Mouse (Mus musculus): ENCODE results near the gene Rab22a. TPM values are rescaled to one million over a fixed set of nuclear protein-coding genes. Genes with fewer than 3 reads are reported as not detected.
"Not testable (repeated sequence)": the region's sequence is repeated elsewhere in the genome, so short reads cannot be mapped to it uniquely, and the experiment has no call there.

Gene Rab22a
- total RNA-seq, 2 experiments from 2014 or later, result 28.6 to 29.6 TPM

DNA sequence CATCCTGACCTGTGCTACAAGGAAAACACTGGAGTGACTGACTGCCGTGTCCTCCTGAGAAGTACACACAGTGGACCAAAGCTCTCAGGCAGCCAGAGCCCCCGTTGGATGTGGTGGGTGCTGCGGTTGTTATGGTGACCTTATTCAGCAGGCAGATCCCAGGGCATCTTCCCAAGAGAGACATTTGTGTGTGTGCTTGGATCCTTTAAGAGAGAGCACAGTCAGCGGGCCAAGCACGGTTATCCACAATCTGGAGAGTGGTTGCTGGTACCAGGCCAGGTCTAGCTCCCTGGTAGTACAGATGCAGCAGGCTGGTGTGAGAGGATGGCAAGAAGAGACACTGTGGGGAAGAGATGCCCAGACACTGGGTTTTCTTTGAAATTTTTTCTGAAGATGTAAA is 57.4 kb downstream of the Rab22a start:
- DNase-seq (ENCODE audit: low spot score in 2 of 2), result no peak

DNA sequence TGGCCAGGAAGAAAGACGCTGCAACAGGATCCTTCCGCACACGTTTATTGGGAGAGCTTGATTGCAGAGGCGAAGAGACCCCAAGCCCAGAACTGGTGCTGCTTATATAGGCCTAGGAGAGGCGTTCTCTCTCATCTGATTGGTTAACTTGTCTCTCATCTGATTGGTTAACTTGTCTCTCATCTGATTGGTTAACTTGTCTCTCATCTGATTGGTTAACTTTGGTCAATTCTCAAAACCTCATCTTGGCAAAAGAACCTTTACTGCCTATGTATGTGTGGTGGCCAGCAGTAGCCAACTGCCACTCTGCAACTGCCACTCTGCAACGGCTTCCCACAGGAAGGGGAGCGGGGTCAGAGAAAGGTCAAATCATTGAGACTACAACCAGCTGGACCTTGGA is 59.6 kb downstream of the Rab22a start, which contains the start of gene 1700010B08Rik:
Gene 1700010B08Rik (plus strand): TSS at position 301 of the 400 bp plus-strand sequence.
- DNase-seq (ENCODE audit: low spot score in 2 of 2), result not testable (repeated sequence)

DNA sequence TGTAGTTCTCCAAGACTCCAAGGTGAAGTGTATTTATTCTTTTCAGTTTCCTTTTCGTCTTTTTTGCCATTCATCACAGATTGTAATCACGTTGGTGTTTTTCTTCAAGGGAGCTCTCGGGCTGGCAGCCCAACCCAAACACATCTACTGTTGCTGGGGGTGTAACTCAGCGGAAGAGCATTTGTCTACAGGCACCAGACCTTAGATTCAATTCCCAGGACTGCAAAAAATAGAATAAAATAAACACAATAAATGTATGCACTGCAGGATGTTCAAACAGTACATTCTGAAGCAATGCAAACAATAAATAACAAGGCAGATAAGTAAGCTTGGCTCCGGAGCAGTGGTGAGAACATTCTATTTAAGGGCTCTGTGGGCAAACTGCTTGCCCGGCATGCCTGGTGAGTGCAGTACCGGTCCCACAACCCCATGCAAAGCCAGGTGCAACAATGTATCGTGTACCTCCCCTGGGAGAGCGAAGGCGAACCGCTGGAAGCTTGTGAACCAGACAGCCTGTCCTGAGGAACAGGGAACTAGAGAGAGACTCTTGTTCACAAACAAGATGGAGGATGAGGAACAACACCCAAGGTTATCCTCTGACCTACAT is 62.8 kb downstream of the Rab22a start:
- no peak for DNase-seq (ENCODE audit: low spot score in 2 of 2)

DNA sequence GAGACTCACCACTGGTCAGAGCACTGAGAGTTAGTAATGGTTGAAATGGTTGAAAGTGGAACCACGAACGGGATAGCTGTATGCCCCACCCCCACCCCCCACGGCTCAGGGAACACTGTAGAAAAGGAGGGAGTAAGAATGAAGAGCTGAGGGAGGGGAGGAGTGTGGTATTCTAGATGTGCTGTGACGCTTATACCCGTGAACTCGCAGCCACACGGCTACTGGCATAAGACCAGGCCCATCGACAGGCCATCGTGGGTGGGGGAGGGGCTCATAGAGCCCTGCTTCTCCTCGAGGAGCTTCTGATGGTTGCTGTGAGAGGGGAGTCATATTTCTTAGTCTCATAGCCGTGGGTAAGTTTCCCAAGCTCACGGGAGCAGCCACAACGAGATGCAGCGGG is 64.8 kb downstream of the Rab22a start:
- DNase-seq (ENCODE audit: low spot score in 2 of 2), result no peak

DNA sequence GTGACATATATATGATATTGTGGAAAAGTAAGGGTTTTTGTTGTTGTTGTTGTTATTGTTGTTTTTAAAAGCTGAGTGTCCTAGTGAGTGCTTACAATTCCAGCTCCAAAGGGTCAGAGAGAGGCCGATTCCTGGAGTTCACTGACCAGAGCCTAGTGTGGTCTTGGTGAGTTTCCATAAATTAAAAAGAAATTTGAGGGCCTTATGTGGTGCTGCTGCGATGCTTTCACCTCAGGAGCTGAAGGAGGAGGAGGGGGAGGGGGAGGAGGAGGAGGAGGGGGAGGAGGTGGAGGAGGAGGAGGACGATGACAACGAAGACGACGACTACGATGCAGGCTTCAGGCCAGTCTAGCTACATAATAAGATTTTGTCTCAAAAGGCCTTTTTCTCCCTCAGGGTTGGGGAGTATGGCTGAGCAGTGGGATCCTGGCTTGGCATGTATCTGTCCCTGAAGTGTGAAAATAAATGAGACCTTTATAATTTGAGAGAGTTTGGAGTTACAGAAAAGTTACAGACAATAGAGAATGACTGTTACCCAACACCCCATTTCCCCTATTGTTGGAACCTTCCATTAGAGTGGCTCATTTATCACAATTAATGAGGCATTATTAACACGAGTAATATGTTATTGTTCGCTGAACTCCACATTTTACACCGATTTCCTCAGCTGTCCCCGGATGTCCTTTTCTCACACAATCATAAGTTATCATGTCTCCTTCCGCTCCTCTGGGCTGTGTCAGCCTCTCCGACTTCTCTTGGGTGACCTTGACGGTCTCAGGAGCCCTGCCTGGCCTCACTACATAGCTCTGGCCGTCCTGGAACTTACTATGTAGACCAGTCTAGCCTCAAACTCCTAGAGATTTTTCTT is 65.6 kb downstream of the Rab22a start:
- DNase-seq (ENCODE audit: low spot score in 2 of 2), result no peak

DNA sequence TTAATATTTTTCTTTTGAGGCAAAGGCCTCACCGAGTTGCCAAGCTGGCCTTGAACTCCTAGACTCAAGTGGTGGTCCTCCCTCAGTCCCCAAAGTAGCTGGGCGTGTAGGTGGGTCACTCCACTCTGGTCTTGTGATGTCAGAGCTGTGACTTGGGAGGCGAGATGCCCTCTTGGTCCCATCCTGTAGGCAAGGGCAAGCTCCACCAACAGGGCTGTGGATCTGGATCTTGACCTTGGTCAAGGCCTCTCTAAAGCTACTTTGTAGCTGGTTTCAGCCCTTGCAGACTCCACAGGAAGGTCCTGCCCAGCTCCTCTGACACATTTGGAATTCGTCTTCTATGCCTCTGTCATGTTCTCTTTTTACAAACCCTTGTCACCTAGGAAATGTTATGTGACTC is 66.3 kb downstream of the Rab22a start:
- DNase-seq (ENCODE audit: low spot score in 2 of 2), result no peak

DNA sequence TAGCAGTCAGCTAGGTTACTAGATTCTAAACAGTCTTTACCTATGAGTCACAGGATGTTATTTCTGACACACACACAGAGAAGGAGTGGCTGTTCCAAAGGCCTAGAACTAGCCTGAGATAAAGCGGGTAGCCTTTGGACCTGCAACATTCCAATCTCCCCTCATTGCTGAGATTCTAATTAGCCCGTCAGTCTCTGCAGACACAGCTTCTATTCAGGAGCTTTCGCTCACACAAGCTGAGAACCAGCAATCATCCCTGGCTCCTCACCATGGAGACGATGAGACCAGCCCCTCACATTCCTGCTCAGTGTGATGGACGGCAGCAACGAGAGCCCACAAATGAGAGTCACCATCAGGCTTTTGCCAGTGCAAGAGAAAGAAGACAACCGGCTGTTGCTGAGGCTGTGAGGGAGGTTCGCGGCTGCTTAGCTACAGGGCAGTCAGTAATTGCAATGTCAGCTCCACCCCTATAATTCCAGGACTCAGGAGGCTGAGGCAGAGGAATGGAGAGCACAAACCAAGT is 70.9 kb downstream of the Rab22a start:
- no peak for DNase-seq (ENCODE audit: low spot score in 2 of 2)

DNA sequence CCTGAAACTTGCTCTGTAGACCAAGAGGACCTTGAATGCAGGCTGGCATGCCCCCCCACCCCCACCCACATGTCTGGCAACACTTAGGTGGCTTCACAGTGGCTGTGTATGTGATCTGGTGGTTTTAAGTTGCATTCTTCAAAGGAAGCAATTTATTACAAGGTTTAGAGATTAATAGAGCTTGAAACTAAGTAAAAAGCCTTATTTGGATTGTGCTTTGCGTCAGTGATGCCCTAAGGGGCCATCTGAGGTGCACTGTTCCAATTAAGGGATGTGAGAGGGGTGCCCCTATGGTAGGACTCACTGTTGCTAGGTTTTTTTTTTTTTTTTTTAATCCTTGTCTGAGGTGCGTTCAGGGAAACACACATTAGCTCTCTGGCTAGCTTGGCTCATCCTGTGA is 74.9 kb downstream of the Rab22a start:
- no peak for DNase-seq (ENCODE audit: low spot score in 2 of 2)

DNA sequence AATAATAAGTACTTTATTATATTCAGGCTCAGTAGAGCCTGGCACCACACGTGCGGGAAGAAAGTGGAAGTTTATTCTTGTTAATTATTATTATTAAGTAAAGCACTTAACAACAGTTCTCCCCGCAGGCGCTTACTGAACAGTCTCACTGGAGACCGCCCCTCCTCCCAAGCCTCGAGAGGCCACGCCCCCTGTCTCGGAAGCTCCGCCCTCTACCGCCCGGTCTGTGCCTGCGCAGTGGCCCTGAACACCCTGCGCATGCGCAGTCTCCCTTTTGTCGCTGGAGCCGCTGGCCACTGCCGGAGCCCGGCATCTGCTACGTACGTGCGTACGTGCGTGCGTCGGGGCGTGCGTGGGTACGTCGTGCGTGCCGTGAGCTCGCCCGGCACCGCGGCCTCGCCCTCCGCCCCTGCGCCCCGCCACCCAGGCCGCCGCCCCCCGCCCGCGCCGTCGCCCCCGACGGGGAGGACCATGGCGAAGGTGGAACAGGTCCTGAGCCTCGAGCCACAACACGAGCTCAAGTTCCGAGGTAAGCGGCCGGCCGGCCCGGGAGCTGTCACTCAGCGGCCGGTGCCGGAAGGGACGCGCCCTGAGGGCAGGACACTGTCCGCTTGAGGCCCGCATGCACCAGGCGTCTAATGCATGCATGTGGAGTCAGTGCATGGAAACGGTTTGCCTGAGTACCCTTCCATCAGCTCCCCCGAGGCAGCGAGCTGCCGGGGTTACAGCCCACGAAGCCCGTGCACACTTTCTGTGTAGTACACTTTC is 77.8 kb downstream of the Rab22a start, which contains the start of gene Vapb:
Gene Vapb (plus strand): TSS at position 290 of the 768 bp plus-strand sequence.
- DNase-seq (ENCODE audit: low spot score in 2 of 2), result peak; percentile 100

DNA sequence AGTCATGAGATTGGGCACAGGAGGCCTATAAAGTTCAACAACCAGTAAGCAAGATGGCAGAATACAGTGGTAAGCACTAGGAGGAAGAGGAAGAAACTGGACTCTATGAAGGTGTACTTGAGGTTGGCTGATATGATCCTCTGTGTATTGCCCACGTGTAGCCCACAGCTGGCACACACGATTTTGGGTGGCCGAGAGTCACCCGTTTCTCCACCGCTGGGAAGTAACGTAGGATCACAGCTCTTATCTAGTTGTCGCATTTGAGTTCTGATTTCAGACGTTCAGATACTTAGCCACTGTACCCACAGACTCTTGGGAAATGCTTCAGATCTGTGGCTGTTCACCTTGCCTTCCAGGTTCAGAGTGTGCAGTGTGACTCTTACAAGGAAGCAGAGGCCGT is 78.7 kb downstream of the Rab22a start:
- no peak for DNase-seq (ENCODE audit: low spot score in 2 of 2)

DNA sequence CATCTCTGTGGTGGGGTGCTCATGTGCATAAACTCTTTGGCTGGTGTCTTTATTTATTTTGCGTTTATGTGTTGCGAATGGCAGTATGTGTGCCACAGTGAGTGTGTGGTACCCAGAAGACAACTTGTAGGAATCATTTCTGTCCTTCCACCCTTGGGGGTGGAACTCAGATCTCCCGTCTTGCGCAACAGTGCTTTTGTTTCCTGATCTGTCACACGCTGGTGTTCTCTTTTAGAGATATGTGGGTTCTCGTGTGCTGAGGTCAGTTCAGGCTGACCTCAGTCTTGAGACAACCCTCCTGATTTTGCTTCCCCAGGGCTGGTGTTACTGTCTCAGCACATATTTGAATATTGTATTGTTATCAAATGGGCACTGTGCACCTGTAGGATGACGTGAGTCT is 79.5 kb downstream of the Rab22a start:
- no peak for DNase-seq (ENCODE audit: low spot score in 2 of 2)

DNA sequence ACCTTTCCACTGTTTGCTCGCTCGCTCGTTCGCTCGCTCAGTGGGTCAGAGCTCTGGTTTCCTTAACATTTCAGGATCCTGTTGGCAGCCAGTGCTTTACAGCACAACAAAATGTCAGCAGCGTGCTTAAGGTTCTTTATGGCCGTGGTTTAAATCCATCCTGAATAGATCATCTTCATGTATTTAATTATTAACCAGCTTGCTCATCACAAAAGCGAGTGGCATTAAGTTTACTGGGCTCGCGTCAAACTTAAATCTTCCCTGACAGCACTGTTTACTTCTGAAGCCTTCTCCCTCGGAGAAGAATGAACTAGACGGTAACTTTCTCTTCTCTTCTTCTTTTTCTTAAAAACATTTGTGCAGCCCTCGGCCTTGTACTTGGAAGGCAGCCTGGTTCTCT is 82.5 kb downstream of the Rab22a start:
- DNase-seq (ENCODE audit: low spot score in 2 of 2), result no peak

DNA sequence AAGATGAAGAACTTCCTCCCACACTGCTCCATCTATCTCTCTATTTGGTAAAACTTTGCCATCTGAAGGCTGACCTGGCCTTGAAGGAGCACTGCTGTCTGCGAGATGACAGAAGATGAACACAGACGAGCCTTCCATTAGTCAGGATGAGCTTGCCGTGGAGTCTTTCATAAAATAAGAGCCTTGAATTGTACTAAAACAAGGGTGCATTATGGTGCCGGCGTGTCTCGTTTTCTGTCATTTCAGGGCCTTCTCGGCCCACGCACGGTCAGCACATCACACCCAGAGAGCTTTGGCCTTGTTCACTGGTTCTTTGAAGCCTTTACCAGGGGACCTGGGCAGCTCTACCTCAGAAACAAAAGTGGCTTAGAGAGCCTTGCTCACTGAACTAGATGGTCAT is 83.2 kb downstream of the Rab22a start:
- DNase-seq (ENCODE audit: low spot score in 2 of 2), result no peak

DNA sequence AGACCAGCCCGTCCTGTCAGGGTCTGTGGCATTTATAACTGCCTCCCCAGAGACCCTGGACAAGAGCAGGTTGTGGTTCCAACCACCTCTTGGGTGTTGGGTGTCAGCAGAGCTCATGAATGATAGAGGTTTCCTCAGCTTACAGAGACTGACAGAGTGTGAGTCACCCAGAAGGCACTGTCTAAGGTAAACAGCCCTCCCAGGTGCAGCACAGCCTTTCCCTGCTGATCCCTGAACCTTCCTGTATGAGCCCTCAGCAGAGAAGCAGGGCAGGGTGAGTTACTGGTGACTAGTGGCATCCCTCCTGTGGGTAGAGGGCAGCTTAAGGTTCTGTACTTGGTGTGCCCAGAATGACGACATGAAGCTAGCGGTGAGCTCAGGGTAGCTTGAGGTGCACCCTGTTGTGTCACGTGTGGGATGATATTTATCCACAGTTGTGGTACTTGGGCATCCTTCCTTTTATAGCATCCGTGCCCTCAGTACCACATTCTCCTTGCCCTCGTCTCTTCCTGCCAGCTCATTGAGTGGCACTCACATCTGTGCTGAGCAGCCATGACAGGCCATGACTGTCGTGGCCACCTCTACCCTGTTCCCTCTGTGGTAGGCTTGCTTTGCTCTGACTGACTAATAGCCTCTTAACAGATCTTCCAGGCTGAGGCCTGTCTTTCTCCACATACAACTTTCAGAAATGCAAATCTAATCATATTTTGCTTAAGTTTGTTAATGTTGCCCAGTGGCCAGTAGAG is 84.7 kb downstream of the Rab22a start:
- no peak for DNase-seq (ENCODE audit: low spot score in 2 of 2)

DNA sequence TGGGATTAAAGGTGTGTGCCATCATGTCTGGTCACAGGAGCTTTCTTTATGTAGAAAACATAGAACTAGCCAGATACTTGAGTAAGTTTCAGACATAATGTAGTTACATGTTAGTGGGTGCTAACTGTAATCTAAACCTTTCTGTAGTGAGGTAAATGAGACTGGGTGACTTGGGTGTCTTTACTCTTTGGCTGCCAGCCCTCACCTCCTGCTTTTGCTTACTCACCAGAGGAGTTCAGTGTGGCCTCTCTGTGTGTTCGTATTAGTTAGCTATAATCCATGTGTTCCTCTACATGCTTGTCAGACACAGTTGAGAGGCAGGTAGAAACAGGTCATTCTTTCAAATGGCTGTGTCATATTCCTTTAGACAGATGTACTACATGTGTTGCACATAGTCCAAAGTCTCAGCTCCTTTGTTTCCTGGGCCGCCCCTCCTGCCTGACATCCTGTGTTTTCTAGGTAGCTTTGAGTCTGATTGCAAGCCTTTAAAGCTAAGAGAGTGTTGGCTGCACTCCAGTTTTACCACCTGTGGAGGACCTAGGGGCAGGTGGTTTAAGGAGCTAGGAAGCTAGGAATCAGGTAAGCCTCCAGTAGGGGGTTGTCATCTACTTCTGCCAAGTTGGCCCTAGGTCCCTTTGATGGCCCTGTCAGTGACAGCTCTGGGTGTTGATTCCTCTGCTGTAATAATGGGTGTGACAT is 89.5 kb downstream of the Rab22a start:
- DNase-seq (ENCODE audit: low spot score in 2 of 2), result no peak

DNA sequence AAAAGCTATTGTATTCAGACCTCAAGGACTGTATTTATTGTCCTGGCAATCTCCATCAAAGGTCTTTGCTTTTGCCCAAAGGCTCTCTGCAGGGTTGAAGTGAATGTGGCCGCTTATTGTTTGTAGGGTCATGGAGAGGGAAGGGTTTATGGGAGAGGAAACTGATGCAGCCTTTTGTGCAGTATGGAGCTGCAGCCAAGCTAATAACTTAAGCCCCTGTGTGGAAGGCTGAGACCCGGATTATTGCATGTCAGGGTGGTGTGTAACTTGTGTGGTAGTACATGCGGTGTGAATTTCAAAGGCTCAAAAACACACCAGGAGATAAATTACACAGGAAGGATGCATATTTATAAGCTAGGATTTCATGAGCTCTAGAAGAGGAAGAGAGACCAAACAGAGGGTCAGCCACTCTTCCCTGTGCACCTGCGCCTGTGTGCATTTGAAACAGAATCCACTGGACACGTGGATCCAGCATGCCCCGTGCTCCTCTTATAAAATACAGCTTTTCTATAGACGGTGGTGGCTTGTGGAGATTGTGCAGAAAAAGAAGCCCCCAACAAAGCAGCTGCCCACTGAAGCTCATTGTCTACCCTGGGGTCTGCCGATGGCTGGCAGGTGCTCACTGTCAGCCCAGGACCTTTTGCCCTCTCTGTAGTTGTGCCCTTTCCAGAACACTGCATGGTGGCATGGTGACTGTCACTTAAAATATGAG is 96.0 kb downstream of the Rab22a start:
- no peak for DNase-seq (ENCODE audit: low spot score in 2 of 2)

All from left cerebral cortex, adult 18-20 months (tissue).